Mouse (Mus musculus) heart, postnatal 0 days (tissue): ENCODE measurements around the gene Alppl2.

Experiments used
- CTCF ChIP-seq: IDR thresholded peaks from 2 replicates; pipeline ENCODE4 v1.5.1; 2016; ENCODE audit warnings: antibody characterized with exemption, control low read depth, low read depth
- EP300 ChIP-seq: IDR thresholded peaks from 2 replicates; pipeline ENCODE4 v1.6.1; 2016; ENCODE audit warnings: antibody characterized with exemption, low read depth

DNA sequence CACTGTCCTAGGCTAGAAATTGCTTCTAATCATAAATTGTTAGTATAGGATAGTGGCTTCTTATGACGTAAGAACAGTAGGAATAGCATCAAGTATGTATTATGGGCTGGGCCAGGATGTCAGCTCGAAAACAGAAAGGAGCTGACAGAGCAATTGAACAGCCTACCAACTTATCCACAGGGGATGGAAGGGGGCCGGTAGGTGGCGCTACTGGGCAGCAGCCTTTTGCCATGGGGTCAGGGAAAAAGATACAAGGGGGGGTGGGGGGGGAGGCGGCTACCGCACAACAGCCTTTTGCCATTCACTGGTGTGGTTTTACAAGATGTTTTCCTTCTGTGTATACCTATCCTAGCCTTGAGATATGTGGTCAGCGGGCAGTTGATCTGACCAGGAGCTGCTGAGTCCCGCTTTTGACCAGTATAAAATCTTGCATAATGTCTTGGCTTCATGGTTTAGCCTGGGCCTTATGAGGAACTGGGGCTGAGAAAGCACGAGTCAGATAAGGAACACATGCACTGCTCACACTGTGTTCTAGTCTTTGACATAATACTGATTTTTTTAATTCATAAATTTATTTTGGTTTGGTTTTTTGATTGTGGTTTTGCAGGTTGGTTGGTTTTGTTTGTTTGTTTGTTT is 22.1 kb upstream of the Alppl2 start:
- TF ChIP-seq CTCF: peak; percentile 32
- TF ChIP-seq EP300: no peak
